Comparison of ENCODE assay signal across 9 mouse cellular contexts in the genomic region with DNA sequence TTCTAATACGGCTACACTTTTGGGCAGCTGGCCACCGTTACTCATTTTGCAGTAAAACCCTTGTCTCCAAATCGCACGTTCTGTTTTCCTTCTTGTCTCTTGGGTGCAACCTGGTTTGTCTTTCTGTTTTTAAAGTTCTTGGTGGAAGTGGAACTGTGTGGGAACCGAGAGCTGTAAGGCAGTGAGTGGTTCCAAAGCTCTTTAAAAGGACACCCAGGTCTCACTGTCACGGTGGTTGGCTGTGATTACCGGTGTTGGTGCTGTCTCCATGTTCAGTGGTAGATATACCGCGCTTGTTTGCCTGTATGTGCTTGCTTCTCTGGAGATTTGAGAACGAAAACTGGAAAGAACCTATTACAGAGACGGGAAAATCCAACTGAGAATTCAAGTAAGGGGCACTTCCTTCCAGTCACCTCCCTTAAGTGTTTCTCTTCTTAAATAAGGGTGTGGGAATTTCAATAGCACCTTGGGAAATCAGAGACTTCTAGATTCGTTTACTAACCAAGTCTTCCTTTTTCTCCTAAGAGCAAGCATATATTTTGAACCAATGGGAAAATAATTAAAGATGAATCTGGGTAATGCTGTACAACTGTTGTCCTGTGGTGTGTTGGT. TPM values are rescaled to one million over a fixed set of nuclear protein-coding genes. Genes with fewer than 3 reads are reported as not detected.
DNase-seq lines count a peak whose midpoint lies in the region; ATAC-seq and TF ChIP-seq lines count a peak whose summit lies in the region.
"Had no signal": no experiment of that assay in that cellular context is flagged by ENCODE, and none has a peak within 500 bp of the region (broad histone marks: within the 10 kb centered on the region; RNA-seq: fewer than 3 reads in every experiment).

No protein-coding gene starts in this region.

- no peak for ATAC-seq in heart, embryonic 14.5 days (ENCODE audit: insufficient number of reproducible peaks, insufficient read depth, low FRiP score, low read depth)
- no peak for ATAC-seq in forebrain, postnatal 0 days
- ATAC-seq in liver, embryonic 16.5 days (ENCODE audit: low read depth) = peak; percentile 22; the same call in 1 of the 2 replicates

- H3K4me2 ChIP-seq in heart, embryonic 14.5 days (ENCODE audit: low read length) = peak overlapping the region; percentile 89
- H3K4me2 ChIP-seq in forebrain, postnatal 0 days (ENCODE audit: low read depth) = peak overlapping the region; percentile 88
- peak overlapping the region; percentile 95 for H3K4me2 ChIP-seq in liver, embryonic 16.5 days (ENCODE audit: low read depth, low read length)

- H3K4me1 ChIP-seq in heart, embryonic 14.5 days (ENCODE audit: control insufficient read depth in 2 of 2, insufficient read depth in 2 of 2, low read length in 2 of 2) = no peaks in the 10 kb centered on the region; a peak in 1 of 4 replicates
- 0 out of 2 replicates have a peak, but pooled peaks cover 2% of the 10 kb centered on the region for H3K4me1 ChIP-seq in forebrain, postnatal 0 days (ENCODE audit: insufficient read depth)
- peaks cover 21% of the 10 kb centered on the region for H3K4me1 ChIP-seq in liver, embryonic 16.5 days (ENCODE audit: control insufficient read depth, low read depth, low read length)

- intact Hi-C loops in heart, postnatal 36 days (cut with DNase I) = loop anchor here (5.0 kb wide), 1 partner anchor 66 kb away; no protein-coding TSS in a partner anchor

- 7% methylated on average over 12 of the region's 12 CpGs for WGBS in heart, embryonic 14.5 days
- 4% methylated on average over 12 of the region's 12 CpGs for WGBS in forebrain, postnatal 0 days
- WGBS in liver, embryonic 16.5 days (ENCODE audit: insufficient replicate concordance) = 3% methylated on average over 12 of the region's 12 CpGs

- peak overlapping the region; percentile 1 to 53; a peak in 1 of 4 replicates for H3K27ac ChIP-seq in heart, embryonic 14.5 days (replicated peaks in 1 of 2; ENCODE audit: control insufficient read depth in 1 of 2, insufficient read depth in 1 of 2, low read depth in 2 of 2, low read length in 2 of 2)
- H3K27ac ChIP-seq in forebrain, postnatal 0 days (ENCODE audit: low read depth, low read length) = no peak overlapping the region
- peak overlapping the region; percentile 46 for H3K27ac ChIP-seq in liver, embryonic 16.5 days (ENCODE audit: low read length)

- peak overlapping the region; percentile 56 to 61 for H3K4me3 ChIP-seq in heart, embryonic 14.5 days (ENCODE audit: control insufficient read depth in 1 of 2, insufficient read depth in 1 of 2, low read depth in 1 of 2, low read length in 2 of 2)
- peak overlapping the region; percentile 57 for H3K4me3 ChIP-seq in forebrain, postnatal 0 days (ENCODE audit: low read depth, low read length)
- H3K4me3 ChIP-seq in liver, embryonic 16.5 days (ENCODE audit: low read depth, low read length) = peak overlapping the region; percentile 81

- no peak for TF ChIP-seq CTCF in forebrain, postnatal 0 days (IDR thresholded peaks at IDR 0.05; ENCODE audit: low read depth)

- no peak for DNase-seq in heart, postnatal 36 days
- DNase-seq in T-cell, adult 2 months (ENCODE audit: low spot score) = peak; percentile 8
- no peak for DNase-seq in forebrain, postnatal 0 days
- no peak for DNase-seq in layer of hippocampus, postnatal 25 days (ENCODE audit: extremely low spot score in 1 of 2, low spot score in 1 of 2)
- no peak for DNase-seq in spleen, adult 12 weeks (ENCODE audit: low spot score)
- DNase-seq in gastrocnemius, adult 8-10 months (ENCODE audit: low spot score in 2 of 2) = no peak

- H3K9ac ChIP-seq in heart, embryonic 14.5 days (ENCODE audit: low read length) = peak overlapping the region; percentile 75; the same call in 1 of the 2 replicates
- 0 out of 2 replicates have a peak overlapping the region, but pooled peaks have one; percentile 10 for H3K9ac ChIP-seq in forebrain, postnatal 0 days
- H3K9ac ChIP-seq in liver, embryonic 16.5 days (ENCODE audit: low read depth, low read length) = peak overlapping the region; percentile 36; the same call in 1 of the 2 replicates

- no peaks in the 10 kb centered on the region for H3K27me3 ChIP-seq in heart, embryonic 14.5 days (ENCODE audit: control insufficient read depth, insufficient read depth, low read length)
- H3K27me3 ChIP-seq in forebrain, postnatal 0 days (ENCODE audit: insufficient read depth, low read length) = no peaks in the 10 kb centered on the region
- peaks cover 3% of the 10 kb centered on the region; the same call in 1 of the 2 replicates for H3K27me3 ChIP-seq in liver, embryonic 16.5 days (ENCODE audit: control insufficient read depth, insufficient read depth, low read depth, low read length)

- no peaks in the 10 kb centered on the region for H3K36me3 ChIP-seq in heart, embryonic 14.5 days (ENCODE audit: control insufficient read depth, insufficient read depth, low read length)
- H3K36me3 ChIP-seq in forebrain, postnatal 0 days (ENCODE audit: insufficient read depth) = no peaks in the 10 kb centered on the region
- H3K36me3 ChIP-seq in liver, embryonic 16.5 days (ENCODE audit: control insufficient read depth, insufficient read depth) = no peaks in the 10 kb centered on the region

- no peaks in the 10 kb centered on the region for H3K9me3 ChIP-seq in heart, embryonic 14.5 days (ENCODE audit: control insufficient read depth, low read length)
- H3K9me3 ChIP-seq in forebrain, postnatal 0 days (ENCODE audit: low read length) = no peaks in the 10 kb centered on the region
- H3K9me3 ChIP-seq in liver, embryonic 16.5 days (replicated peaks; ENCODE audit: control insufficient read depth, low read length) = no peaks in the 10 kb centered on the region

RNA-seq across cellular contexts. Expression of a gene that starts 0.5 kb away (rescaled TPM):
- polyA plus RNA-seq in heart, embryonic 14.5 days (2014; fragmentation: Nextera tagmentation; extraction: Ambion mirVana) = 26.3 and 31.0 TPM in 2 replicates
- 10 to 100 TPM; 12.6 to 13.8 TPM for total RNA-seq in heart, postnatal 36 days (2021)
- total RNA-seq in forebrain, postnatal 0 days (2014; rRNA removed) = 6.5 and 7.5 TPM in 2 replicates
- 6.6 and 7.4 TPM in 2 replicates for polyA plus RNA-seq in forebrain, postnatal 0 days (2015; fragmentation: Nextera tagmentation; extraction: Ambion mirVana)
- 43.0 and 43.1 TPM in 2 replicates for polyA plus RNA-seq in liver, embryonic 16.5 days (2015; fragmentation: Nextera tagmentation; extraction: Ambion mirVana)
- 1 to 10 TPM; 7.8 to 8.8 TPM for total RNA-seq in layer of hippocampus, postnatal 25 days (2021)
- 1 to 10 TPM; 1.0 to 2.6 (median 1.7) TPM for total RNA-seq in gastrocnemius, adult 8-10 months (2022)

RNA-seq across cellular contexts. Expression of a gene that starts 0.7 kb away (rescaled TPM):
- polyA plus RNA-seq in heart, embryonic 14.5 days (2014; fragmentation: Nextera tagmentation; extraction: Ambion mirVana) = not detected in 2 replicates
- total RNA-seq in heart, postnatal 36 days (2021) = not detected
- not detected in 2 replicates for total RNA-seq in forebrain, postnatal 0 days (2014; rRNA removed)
- not detected in 2 replicates for polyA plus RNA-seq in forebrain, postnatal 0 days (2015; fragmentation: Nextera tagmentation; extraction: Ambion mirVana)
- 0.05 TPM in 1 of 2 replicates, not detected in the other for polyA plus RNA-seq in liver, embryonic 16.5 days (2015; fragmentation: Nextera tagmentation; extraction: Ambion mirVana)
- total RNA-seq in layer of hippocampus, postnatal 25 days (2021) = not detected
- total RNA-seq in gastrocnemius, adult 8-10 months (2022) = not detected
- total RNA-seq: layer of hippocampus, adult 18-20 months had no signal

Comparison
In these comparisons a context has a peak if more than half of its experiments do, and no peak if none do; other contexts are left out.
1. H3K9ac ChIP-seq: peak in every context shown above with its lines; median percentile 75 in heart, embryonic 14.5 days; 36 in liver, embryonic 16.5 days; 10 in forebrain, postnatal 0 days.